Mouse (Mus musculus) hindbrain, embryonic 10.5 days (tissue): ENCODE measurements around the gene Dffb. TPM values are rescaled to one million over a fixed set of nuclear protein-coding genes. Genes with fewer than 3 reads are reported as not detected.

Experiments used
- DNase-seq: peaks from one replicate; pipeline ENCODE4 v3.0.0-alpha.2; 2017; ENCODE audit warnings: low spot score
- H3K27ac ChIP-seq: fragments of 300-500 bp; sonication (generic); 2 replicates; pipeline ENCODE4 v1.5.1; 2016; ENCODE audit warnings: mild to moderate bottlenecking, moderate library complexity
- H3K27me3 ChIP-seq: fragments of 300-500 bp; sonication (generic); 2 replicates; pipeline ENCODE4 v1.6.1; 2016; ENCODE audit warnings: mild to moderate bottlenecking; ENCODE audit not compliant: poor library complexity, insufficient read depth, severe bottlenecking
- H3K36me3 ChIP-seq: fragments of 300-500 bp; sonication (generic); 2 replicates; pipeline ENCODE4 v1.6.1; 2016; ENCODE audit warnings: mild to moderate bottlenecking, moderate library complexity
- H3K4me1 ChIP-seq: fragments of 300-500 bp; sonication (generic); replicated peaks from 2 replicates; pipeline ENCODE4 v1.6.1; 2016; ENCODE audit warnings: mild to moderate bottlenecking
- H3K4me3 ChIP-seq: fragments of 300-500 bp; sonication (generic); 2 replicates; pipeline ENCODE4 v1.5.1; 2016; ENCODE audit warnings: mild to moderate bottlenecking, moderate library complexity
- H3K9me3 ChIP-seq: fragments of 300-500 bp; sonication (generic); 2 replicates; pipeline ENCODE4 v1.6.1; 2016; ENCODE audit warnings: mild to moderate bottlenecking, moderate library complexity
- WGBS: fragments of 180-500 bp; shearing (Covaris S2); methylation state at CpG from one replicate; pipeline ENCODE4 v1.1.7; 2016; 5-methylcytosine and 5-hydroxymethylcytosine counted together
- polyA plus RNA-seq: library from polyadenylated mRNA; unstranded; fragments of >200 nt; fragmentation: Nextera tagmentation; extraction: Ambion mirVana; gene quantifications from 2 replicates; pipeline ENCODE4 v1.2.1, GENCODE M21; 2016

Dffb gene
- polyA plus RNA-seq, result 12.0 and 14.9 TPM in 2 replicates

GRCm38 (mm10) chr4:153974431-153975291 lies at the start of gene Dffb, which contains the start of gene Cep104:
Gene Dffb, minus strand, starts transcription at chr4:153975126.
Gene Cep104, plus strand, starts transcription at chr4:153975194.
- H3K27ac ChIP-seq, result peak within 1 kb of the TSS; percentile 93
- peaks cover 30% of the 10 kb centered on the region for H3K4me1 ChIP-seq
- H3K36me3 ChIP-seq, result peaks cover 32% of the 10 kb centered on the region
- no peaks in the 10 kb centered on the region for H3K27me3 ChIP-seq
- H3K9me3 ChIP-seq, result no peaks in the 10 kb centered on the region
- H3K4me3 ChIP-seq, result peak within 1 kb of the TSS; percentile 94
- DNase-seq, result peak; percentile 95
- 2% methylated on average over 68 of the region's 68 CpGs for WGBS

GRCm38 (mm10) chr4:154023754-154024601 lies 49.1 kb upstream of the Dffb start:
- WGBS, result 27% methylated on average over 8 of the region's 8 CpGs
- Histone ChIP-seq H3K4me3 (peak overlapping the region; percentile 49; the same call in 1 of the 2 replicates), H3K4me1 (peaks cover 37% of the 10 kb centered on the region), H3K36me3 (peaks cover 37% of the 10 kb centered on the region), H3K27me3 (peaks cover 41% of the 10 kb centered on the region), H3K9me3 (no peaks in the 10 kb centered on the region), H3K27ac (peak overlapping the region; percentile 53)
- DNase-seq, result no peak

- 35% methylated on average over 4 of the region's 4 CpGs for WGBS
- Histone ChIP-seq H3K4me1 (peaks cover 37% of the 10 kb centered on the region), H3K9me3 (no peaks in the 10 kb centered on the region), H3K27me3 (peaks cover 41% of the 10 kb centered on the region), H3K27ac (0 out of 2 replicates have a peak overlapping the region, but pooled peaks have one; percentile 16), H3K36me3 (peaks cover 48% of the 10 kb centered on the region), H3K4me3 (no peak overlapping the region)
- DNase-seq, result no peak
Measured at GRCm38 (mm10) chr4:154022844-154023243, 47.9 kb upstream of the Dffb start.

GRCm38 (mm10) chr4:154022407-154022806 lies 47.5 kb upstream of the Dffb start:
- DNase-seq, result no peak
- H3K27ac ChIP-seq, result no peak overlapping the region
- no peaks in the 10 kb centered on the region for H3K9me3 ChIP-seq
- H3K4me3 ChIP-seq, result no peak overlapping the region
- peaks cover 38% of the 10 kb centered on the region for H3K27me3 ChIP-seq
- peaks cover 37% of the 10 kb centered on the region for H3K4me1 ChIP-seq
- WGBS, result 78% methylated on average over 4 of the region's 4 CpGs
- H3K36me3 ChIP-seq, result peaks cover 53% of the 10 kb centered on the region

- Histone ChIP-seq H3K36me3 (peaks cover 62% of the 10 kb centered on the region), H3K9me3 (no peaks in the 10 kb centered on the region), H3K27ac (no peak overlapping the region), H3K27me3 (peaks cover 28% of the 10 kb centered on the region), H3K4me3 (no peak overlapping the region), H3K4me1 (peaks cover 34% of the 10 kb centered on the region)
- no peak for DNase-seq
- WGBS, result 92% methylated on average over 9 of the region's 9 CpGs
Measured at GRCm38 (mm10) chr4:154021432-154021831, 46.5 kb upstream of the Dffb start.

- H3K36me3 ChIP-seq, result peaks cover 81% of the 10 kb centered on the region
- no peak for DNase-seq
- no peak overlapping the region for H3K4me3 ChIP-seq
- peaks cover 10% of the 10 kb centered on the region for H3K27me3 ChIP-seq
- no peaks in the 10 kb centered on the region for H3K9me3 ChIP-seq
- no peak overlapping the region for H3K27ac ChIP-seq
- 81% methylated on average over 7 of the region's 7 CpGs for WGBS
- peaks cover 16% of the 10 kb centered on the region for H3K4me1 ChIP-seq
Measured at GRCm38 (mm10) chr4:154019571-154019970, 44.6 kb upstream of the Dffb start.

- WGBS, result 95% methylated on average over 11 of the region's 11 CpGs
- H3K27me3 ChIP-seq, result no peaks in the 10 kb centered on the region
- H3K4me1 ChIP-seq, result peaks cover 35% of the 10 kb centered on the region
- H3K36me3 ChIP-seq, result peaks cover 71% of the 10 kb centered on the region
- no peak overlapping the region for H3K4me3 ChIP-seq
- no peaks in the 10 kb centered on the region for H3K9me3 ChIP-seq
- no peak overlapping the region for H3K27ac ChIP-seq
- no peak for DNase-seq
Measured at GRCm38 (mm10) chr4:154015476-154015875, 40.5 kb upstream of the Dffb start.

GRCm38 (mm10) chr4:154012132-154012882 lies 37.4 kb upstream of the Dffb start:
- H3K4me1 ChIP-seq, result peaks cover 35% of the 10 kb centered on the region
- peak overlapping the region; percentile 100 for H3K4me3 ChIP-seq
- H3K36me3 ChIP-seq, result peaks cover 46% of the 10 kb centered on the region
- H3K27ac ChIP-seq, result peak overlapping the region; percentile 90
- DNase-seq, result peak; percentile 19
- WGBS, result 3% methylated on average over 55 of the region's 55 CpGs
- H3K27me3 ChIP-seq, result no peaks in the 10 kb centered on the region
- H3K9me3 ChIP-seq, result no peaks in the 10 kb centered on the region

- peak; percentile 87 for DNase-seq
- H3K4me1 ChIP-seq, result peaks cover 35% of the 10 kb centered on the region
- under 1% methylated on average over 59 of the region's 59 CpGs for WGBS
- H3K27me3 ChIP-seq, result no peaks in the 10 kb centered on the region
- no peaks in the 10 kb centered on the region for H3K9me3 ChIP-seq
- H3K27ac ChIP-seq, result peak within 1 kb of the TSS; percentile 90
- H3K36me3 ChIP-seq, result peaks cover 46% of the 10 kb centered on the region
- peak within 1 kb of the TSS; percentile 100 for H3K4me3 ChIP-seq
Measured at GRCm38 (mm10) chr4:154011646-154012089, 36.7 kb upstream of the Dffb start, which contains the start of gene Lrrc47. Gene Lrrc47, plus strand, starts transcription at chr4:154011731.

GRCm38 (mm10) chr4:154010907-154011645 lies 36.1 kb upstream of the Dffb start:
- no peak for DNase-seq
- no peaks in the 10 kb centered on the region for H3K9me3 ChIP-seq
- WGBS, result 29% methylated on average over 13 of the region's 13 CpGs
- peak overlapping the region; percentile 100 for H3K4me3 ChIP-seq
- no peaks in the 10 kb centered on the region for H3K27me3 ChIP-seq
- peak overlapping the region; percentile 90 for H3K27ac ChIP-seq
- peaks cover 35% of the 10 kb centered on the region for H3K4me1 ChIP-seq
- H3K36me3 ChIP-seq, result peaks cover 46% of the 10 kb centered on the region

GRCm38 (mm10) chr4:154007759-154008158 lies 32.8 kb upstream of the Dffb start:
- H3K9me3 ChIP-seq, result no peaks in the 10 kb centered on the region
- H3K36me3 ChIP-seq, result peaks cover 52% of the 10 kb centered on the region
- no peak for DNase-seq
- H3K27ac ChIP-seq, result no peak overlapping the region
- H3K27me3 ChIP-seq, result no peaks in the 10 kb centered on the region
- H3K4me3 ChIP-seq, result no peak overlapping the region
- 81% methylated on average over 4 of the region's 4 CpGs for WGBS
- H3K4me1 ChIP-seq, result peaks cover 18% of the 10 kb centered on the region
